Mouse (Mus musculus) liver, adult 2 months (tissue): Measurements from ENCODE around the gene Ubqln4. TPM values are rescaled to one million over a fixed set of nuclear protein-coding genes. Genes with fewer than 3 reads are reported as not detected.

ENCODE experiments used
- DNase-seq: peaks from one replicate; pipeline ENCODE4 v3.0.0-alpha.2; 2011; ENCODE audit warnings: low read depth, low spot score; ENCODE audit errors: extremely low read depth
- H3K27ac ChIP-seq: fragments of 200-500 bp; replicated peaks from 2 replicates; pipeline ENCODE4 v1.5.1; 2012; ENCODE audit warnings: low read depth, mild to moderate bottlenecking, control low read depth, inconsistent platforms, low read length; ENCODE audit not compliant: insufficient read depth
- H3K27me3 ChIP-seq: fragments of 200-500 bp; 2 replicates; pipeline ENCODE4 v1.6.1; 2012; ENCODE audit warnings: mild to moderate bottlenecking, moderate library complexity, low read length, inconsistent platforms; ENCODE audit not compliant: control insufficient read depth, insufficient read depth
- H3K36me3 ChIP-seq: fragments of 200-500 bp; 2 replicates; pipeline ENCODE4 v1.6.1; 2012; ENCODE audit warnings: low read length, inconsistent platforms; ENCODE audit not compliant: control insufficient read depth, insufficient read depth
- H3K4me1 ChIP-seq: fragments of 200-500 bp; 2 replicates; pipeline ENCODE4 v1.6.1; 2011; ENCODE audit warnings: low read length; ENCODE audit not compliant: control insufficient read depth, insufficient read depth
- H3K4me3 ChIP-seq: fragments of 200-500 bp; 2 replicates; pipeline ENCODE4 v1.5.1; 2011; ENCODE audit warnings: low read depth, mild to moderate bottlenecking, control low read depth, low read length, moderate library complexity; ENCODE audit not compliant: insufficient read depth
- H3K79me2 ChIP-seq: fragments of 200-500 bp; 2 replicates; pipeline ENCODE4 v1.6.1; 2012; ENCODE audit warnings: inconsistent platforms, mild to moderate bottlenecking, low read length, moderate library complexity; ENCODE audit not compliant: control insufficient read depth, insufficient read depth
- H3K9ac ChIP-seq: fragments of 200-500 bp; 2 replicates; pipeline ENCODE4 v1.6.1; 2012; ENCODE audit warnings: low read depth, mild to moderate bottlenecking, control low read depth, inconsistent platforms, low read length
- CTCF ChIP-seq: fragments of 200-500 bp; IDR thresholded peaks from 2 replicates; pipeline ENCODE4 v1.5.1; 2011; ENCODE audit warnings: low read depth, low read length, control low read depth
- POLR2A ChIP-seq: fragments of 200-500 bp; IDR thresholded peaks from 2 replicates; pipeline ENCODE4 v1.6.1; 2011; ENCODE audit warnings: low read length, control low read depth; ENCODE audit not compliant: insufficient read depth; ENCODE audit errors: extremely low read depth
- WGBS: fragments of 180-500 bp; shearing (Covaris S2); methylation state at CpG from one replicate; pipeline ENCODE4 v1.1.7; 2018; 5-methylcytosine and 5-hydroxymethylcytosine counted together
- polyA plus RNA-seq: library from polyadenylated mRNA; depleted of rRNA; stranded (reverse); fragments of >200 nt; gene quantifications from 2 replicates; pipeline ENCODE4 v1.2.3, GENCODE M21; 2012
- total RNA-seq: library from RNA; depleted of rRNA; stranded (reverse); fragments of >200 nt; gene quantifications from 2 replicates; pipeline ENCODE4 v1.2.3, GENCODE M21; 2014

Gene Ubqln4
- total and polyA plus RNA-seq, 2 experiments: 8.3 to 41.1 TPM

GRCm38 (mm10) chr3:88513546-88514115 lies 39.9 kb upstream of the Ubqln4 start:
- H3K4me1 ChIP-seq: peaks cover 11% of the 10 kb centered on the region
- H3K79me2 ChIP-seq: no peaks in the 10 kb centered on the region
- TF ChIP-seq POLR2A (no peak), CTCF (no peak)
- no peak for DNase-seq
- H3K27ac ChIP-seq: no peak overlapping the region
- no peaks in the 10 kb centered on the region for H3K27me3 ChIP-seq
- H3K4me3 ChIP-seq: no peak overlapping the region
- no peaks in the 10 kb centered on the region for H3K36me3 ChIP-seq
- no peak overlapping the region for H3K9ac ChIP-seq
- 72% methylated on average over 7 of the region's 7 CpGs for WGBS

GRCm38 (mm10) chr3:88514231-88515094 lies 39.1 kb upstream of the Ubqln4 start:
- no peak for DNase-seq
- no peak overlapping the region for H3K9ac ChIP-seq
- H3K4me1 ChIP-seq: peaks cover 7% of the 10 kb centered on the region
- WGBS: 91% methylated on average over 10 of the region's 10 CpGs
- no peak overlapping the region for H3K4me3 ChIP-seq
- H3K27ac ChIP-seq: no peak overlapping the region
- no peaks in the 10 kb centered on the region for H3K36me3 ChIP-seq
- TF ChIP-seq CTCF (no peak), POLR2A (no peak)
- H3K79me2 ChIP-seq: no peaks in the 10 kb centered on the region
- no peaks in the 10 kb centered on the region for H3K27me3 ChIP-seq

- Histone ChIP-seq H3K4me1 (peaks cover 7% of the 10 kb centered on the region), H3K27me3 (no peaks in the 10 kb centered on the region), H3K4me3 (no peak overlapping the region), H3K79me2 (no peaks in the 10 kb centered on the region), H3K9ac (no peak overlapping the region), H3K27ac (no peak overlapping the region), H3K36me3 (no peaks in the 10 kb centered on the region)
- 95% methylated on average over 2 of the region's 2 CpGs for WGBS
- no peak for DNase-seq
- TF ChIP-seq POLR2A: no peak
- no peak for TF ChIP-seq CTCF
Measured at GRCm38 (mm10) chr3:88515095-88515386, 38.5 kb upstream of the Ubqln4 start.

GRCm38 (mm10) chr3:88516407-88516806 lies 37.2 kb upstream of the Ubqln4 start:
- H3K4me3 ChIP-seq: no peak overlapping the region
- H3K4me1 ChIP-seq: no peaks in the 10 kb centered on the region
- no peak for DNase-seq
- H3K79me2 ChIP-seq: no peaks in the 10 kb centered on the region
- WGBS: 89% methylated on average over 2 of the region's 2 CpGs
- H3K36me3 ChIP-seq: no peaks in the 10 kb centered on the region
- no peak overlapping the region for H3K9ac ChIP-seq
- no peak overlapping the region for H3K27ac ChIP-seq
- H3K27me3 ChIP-seq: no peaks in the 10 kb centered on the region
- no peak for TF ChIP-seq POLR2A
- no peak for TF ChIP-seq CTCF

GRCm38 (mm10) chr3:88518411-88518810 lies 35.1 kb upstream of the Ubqln4 start:
- no peak for TF ChIP-seq CTCF
- no peak for TF ChIP-seq POLR2A
- Histone ChIP-seq H3K4me1 (no peaks in the 10 kb centered on the region), H3K79me2 (no peaks in the 10 kb centered on the region), H3K36me3 (no peaks in the 10 kb centered on the region), H3K4me3 (no peak overlapping the region), H3K27me3 (no peaks in the 10 kb centered on the region), H3K9ac (no peak overlapping the region), H3K27ac (no peak overlapping the region)
- no peak for DNase-seq
- 92% methylated on average over 4 of the region's 4 CpGs for WGBS

GRCm38 (mm10) chr3:88520078-88520477 lies 33.5 kb upstream of the Ubqln4 start:
- Histone ChIP-seq H3K79me2 (no peaks in the 10 kb centered on the region), H3K27me3 (no peaks in the 10 kb centered on the region), H3K4me3 (no peak overlapping the region), H3K27ac (no peak overlapping the region), H3K36me3 (no peaks in the 10 kb centered on the region), H3K9ac (no peak overlapping the region), H3K4me1 (no peaks in the 10 kb centered on the region)
- no peak for DNase-seq
- 84% methylated on average over 2 of the region's 2 CpGs for WGBS
- no peak for TF ChIP-seq POLR2A
- TF ChIP-seq CTCF: no peak
